Mouse (Mus musculus): ENCODE results near the gene Aldh1b1. TPM values are rescaled to one million over a fixed set of nuclear protein-coding genes. Genes with fewer than 3 reads are reported as not detected.

Aldh1b1 gene
- total RNA-seq (2015) (5.4 and 7.5 TPM in 2 replicates), total RNA-seq (2017) (21.9 and 28.6 TPM in 2 replicates)

DNA sequence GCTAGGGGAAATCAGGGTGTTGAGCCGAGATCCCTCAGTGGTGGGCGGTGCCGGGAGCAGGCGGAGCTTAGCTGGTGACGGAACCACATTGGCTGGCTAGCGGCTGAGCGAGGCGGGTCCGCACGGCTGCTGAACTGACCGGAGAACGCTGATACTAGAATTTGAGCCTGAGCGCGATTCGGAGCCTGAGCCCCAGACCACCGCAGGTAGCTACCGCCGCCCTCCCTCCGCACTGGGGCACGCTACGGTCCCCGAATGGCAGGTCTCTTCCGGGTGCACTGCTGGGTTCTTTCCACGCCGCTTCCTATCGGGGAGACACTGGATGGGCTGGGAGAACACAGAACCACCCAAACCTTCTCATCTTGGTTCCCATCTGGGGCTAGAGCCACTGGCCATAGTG lies at the start of gene Aldh1b1:
Gene Aldh1b1 (plus strand): TSS at position 59 of the 400 bp plus-strand sequence.
- ATAC-seq (replicated peaks; ENCODE audit: poor library complexity): peak; percentile 91

DNA sequence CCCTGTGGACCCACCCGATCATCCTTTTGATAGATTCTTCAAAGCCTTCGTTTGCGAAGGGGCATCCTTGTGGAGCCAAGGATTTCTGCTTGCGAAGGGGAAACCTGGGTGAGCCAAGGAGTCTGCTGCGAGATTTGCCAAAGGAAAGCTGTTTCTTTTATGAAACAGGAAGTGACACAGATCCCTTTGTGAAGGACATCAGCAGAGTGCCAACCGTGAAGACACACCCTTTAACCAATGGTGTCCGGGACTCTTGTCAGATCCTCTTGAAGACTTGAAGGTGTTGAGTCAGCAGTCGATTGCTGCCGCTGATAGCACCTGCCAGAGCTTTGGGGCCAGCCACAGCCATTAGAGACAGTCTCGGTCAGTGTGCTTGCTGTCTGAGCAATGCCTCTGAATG lies 49.4 kb upstream of the Aldh1b1 start:
- ATAC-seq (replicated peaks; ENCODE audit: poor library complexity): peak; percentile 40; the same call in 1 of the 2 replicates

DNA sequence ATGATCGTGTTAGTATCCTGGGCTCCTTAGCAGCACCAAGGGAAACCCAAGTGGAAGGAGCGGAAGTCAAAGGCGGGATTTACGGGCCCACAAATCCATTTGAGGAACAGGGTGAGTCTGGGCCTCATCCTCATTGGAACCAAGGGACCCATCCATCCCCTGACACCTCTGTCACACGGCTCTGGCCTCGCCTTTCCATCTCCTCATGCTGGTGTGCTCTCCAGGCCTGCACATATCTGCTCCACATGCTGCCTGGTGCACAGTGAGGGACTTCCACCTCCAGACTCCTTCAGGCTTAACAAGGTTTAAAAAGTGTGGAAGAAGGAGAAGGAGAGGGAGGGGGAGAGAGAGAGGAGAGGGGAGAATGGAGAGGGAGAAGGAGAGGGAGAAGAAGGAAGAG lies 48.3 kb upstream of the Aldh1b1 start:
- no peak for ATAC-seq (replicated peaks; ENCODE audit: poor library complexity)

DNA sequence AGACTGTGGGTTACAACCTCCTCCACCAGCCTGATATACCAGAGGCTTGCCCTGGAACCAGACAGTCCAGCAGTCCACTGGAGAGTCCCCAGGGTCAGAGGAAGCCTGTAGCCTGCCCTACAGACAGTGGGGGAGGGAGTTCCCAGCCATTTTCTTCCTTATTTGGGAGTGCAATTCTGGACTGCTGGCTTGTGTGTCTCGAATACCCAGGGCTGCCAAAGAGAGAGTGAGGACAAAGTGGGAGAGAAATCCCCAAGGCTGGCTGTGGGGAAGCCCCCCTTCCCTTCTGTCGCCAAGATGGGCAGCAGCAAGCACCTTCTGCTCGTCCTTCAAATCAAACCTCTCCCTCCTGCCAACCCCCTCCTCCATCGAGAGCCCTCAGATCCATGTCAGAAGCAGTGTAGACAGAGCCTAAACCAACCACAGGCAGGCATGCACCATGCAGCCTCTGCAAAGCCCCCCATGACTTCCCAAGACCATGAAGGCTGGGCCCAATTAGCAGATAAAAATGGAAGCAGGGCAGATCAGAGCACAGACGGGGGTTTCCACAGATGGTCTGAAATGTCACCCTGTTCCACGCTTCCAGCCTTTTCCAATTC lies 45.5 kb upstream of the Aldh1b1 start:
- no peak for ATAC-seq (replicated peaks; ENCODE audit: poor library complexity)

DNA sequence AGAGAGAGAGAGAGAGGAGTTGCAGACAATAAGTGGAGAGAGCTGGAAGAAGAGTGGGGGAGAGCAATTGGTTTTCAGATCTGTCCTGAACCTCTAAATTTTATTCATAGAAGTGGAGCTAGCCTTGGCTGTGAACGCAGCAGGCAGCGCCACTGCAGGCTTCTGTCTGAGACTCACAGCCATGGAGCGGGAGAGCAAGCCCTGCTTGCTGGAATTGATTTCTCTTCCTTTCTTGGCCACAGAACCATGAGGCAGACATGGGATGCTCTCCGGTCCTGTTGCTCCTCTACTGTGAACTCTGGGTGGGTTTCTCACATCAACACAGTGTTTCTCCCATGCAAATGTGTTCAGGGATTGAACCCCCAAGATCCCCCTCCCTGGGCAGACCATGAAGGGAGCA lies 44.7 kb upstream of the Aldh1b1 start:
- no peak for ATAC-seq (replicated peaks; ENCODE audit: poor library complexity)

DNA sequence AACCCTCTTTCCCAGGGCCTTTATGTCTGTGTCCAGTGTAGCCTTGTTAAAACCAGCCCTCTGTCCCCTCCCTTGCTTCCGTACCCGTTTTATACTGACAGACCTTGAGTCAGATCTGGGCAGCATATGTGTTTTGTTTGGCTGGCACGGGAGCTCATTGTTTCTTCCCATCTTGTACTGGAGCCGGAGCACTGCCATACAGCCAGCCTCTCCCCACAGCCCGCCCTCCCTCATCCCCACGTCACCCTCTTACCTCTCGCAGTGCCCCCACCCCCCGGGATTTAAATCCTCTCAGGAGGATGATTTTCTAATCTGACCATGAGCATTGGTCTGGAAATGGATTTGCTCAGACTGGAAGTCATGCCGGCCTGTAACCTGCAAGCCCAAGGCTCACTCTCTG lies 43.7 kb upstream of the Aldh1b1 start:
- no peak for ATAC-seq (replicated peaks; ENCODE audit: poor library complexity)

DNA sequence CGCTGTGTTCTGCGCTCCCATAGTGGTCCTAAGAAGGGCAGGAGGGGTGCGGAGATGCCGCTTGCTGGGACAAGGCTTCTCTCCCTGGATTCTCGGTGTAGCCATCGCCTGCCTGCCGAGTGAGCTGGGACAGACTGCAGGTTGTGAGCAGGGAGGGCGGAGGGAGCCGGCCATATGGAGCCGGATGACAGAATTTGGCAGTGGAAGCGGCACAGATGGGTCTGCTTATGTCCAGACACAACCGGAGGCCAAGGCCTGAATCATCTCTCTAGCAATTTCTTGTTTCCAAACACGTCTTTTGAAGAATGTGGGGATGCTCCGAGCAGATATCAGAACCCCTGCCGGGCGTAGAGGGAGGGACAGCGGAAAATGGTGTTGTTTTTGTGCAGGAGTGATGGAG lies 42.9 kb upstream of the Aldh1b1 start:
- no peak for ATAC-seq (replicated peaks; ENCODE audit: poor library complexity)

DNA sequence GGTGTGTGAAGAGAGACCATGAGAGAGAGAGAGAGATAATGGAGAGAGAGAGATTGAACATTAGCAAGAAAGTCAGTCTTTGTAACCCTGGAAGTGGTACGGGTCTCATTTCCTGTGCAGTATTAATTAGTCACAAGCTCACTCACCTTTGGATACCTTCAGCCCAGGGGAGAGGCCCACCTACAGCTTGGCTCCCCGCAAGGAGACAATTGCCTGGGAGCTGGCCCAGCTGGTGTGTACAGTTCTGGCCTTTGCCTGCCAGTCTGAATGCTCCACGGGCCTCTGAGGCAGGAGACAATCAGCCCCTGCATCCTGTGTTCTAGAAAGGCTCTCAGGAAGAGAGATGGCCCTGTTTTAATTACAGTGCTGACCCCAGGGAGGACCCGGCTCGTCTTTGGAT lies 40.9 kb upstream of the Aldh1b1 start:
- ATAC-seq (replicated peaks; ENCODE audit: poor library complexity): no peak

DNA sequence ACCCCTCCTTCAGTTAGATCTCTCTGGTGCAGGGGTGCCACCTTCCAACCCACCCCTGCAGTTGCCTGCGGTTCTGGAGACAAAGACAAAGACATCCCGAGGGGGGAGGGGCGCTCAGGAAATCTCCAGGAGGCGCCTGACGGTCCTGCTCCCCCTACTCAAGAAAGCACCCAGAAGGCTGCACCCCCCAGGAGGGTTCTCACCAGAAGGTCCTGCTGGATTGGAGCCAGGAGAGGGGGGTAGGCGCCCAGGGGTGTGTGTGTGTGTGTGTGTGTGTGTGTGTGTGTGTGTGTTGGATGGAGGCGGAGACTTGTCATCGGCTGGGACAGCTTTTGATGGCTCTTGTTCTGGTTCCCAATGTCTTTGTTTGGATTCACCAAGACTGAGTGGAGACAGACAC lies 39.4 kb upstream of the Aldh1b1 start:
- no peak for ATAC-seq (replicated peaks; ENCODE audit: poor library complexity)

DNA sequence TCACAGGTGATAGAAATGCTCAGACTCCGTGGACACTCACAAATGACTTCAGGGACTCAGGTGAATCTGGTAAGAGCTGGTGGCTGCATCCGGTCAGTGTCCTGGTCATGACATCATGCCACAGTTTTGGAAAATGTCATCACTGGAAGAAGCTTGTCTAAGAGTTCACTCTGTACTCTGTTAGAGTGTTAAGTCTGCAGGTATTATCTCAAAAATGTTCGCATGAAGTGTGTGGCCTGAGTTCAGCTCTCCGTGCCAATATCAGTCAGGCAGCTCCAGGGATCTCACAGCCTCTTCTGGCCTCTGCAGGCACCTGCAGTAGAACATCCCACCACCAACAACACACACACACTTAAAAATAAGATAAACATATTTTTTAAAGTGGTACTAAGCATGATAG lies 36.2 kb upstream of the Aldh1b1 start:
- no peak for ATAC-seq (replicated peaks; ENCODE audit: poor library complexity)

DNA sequence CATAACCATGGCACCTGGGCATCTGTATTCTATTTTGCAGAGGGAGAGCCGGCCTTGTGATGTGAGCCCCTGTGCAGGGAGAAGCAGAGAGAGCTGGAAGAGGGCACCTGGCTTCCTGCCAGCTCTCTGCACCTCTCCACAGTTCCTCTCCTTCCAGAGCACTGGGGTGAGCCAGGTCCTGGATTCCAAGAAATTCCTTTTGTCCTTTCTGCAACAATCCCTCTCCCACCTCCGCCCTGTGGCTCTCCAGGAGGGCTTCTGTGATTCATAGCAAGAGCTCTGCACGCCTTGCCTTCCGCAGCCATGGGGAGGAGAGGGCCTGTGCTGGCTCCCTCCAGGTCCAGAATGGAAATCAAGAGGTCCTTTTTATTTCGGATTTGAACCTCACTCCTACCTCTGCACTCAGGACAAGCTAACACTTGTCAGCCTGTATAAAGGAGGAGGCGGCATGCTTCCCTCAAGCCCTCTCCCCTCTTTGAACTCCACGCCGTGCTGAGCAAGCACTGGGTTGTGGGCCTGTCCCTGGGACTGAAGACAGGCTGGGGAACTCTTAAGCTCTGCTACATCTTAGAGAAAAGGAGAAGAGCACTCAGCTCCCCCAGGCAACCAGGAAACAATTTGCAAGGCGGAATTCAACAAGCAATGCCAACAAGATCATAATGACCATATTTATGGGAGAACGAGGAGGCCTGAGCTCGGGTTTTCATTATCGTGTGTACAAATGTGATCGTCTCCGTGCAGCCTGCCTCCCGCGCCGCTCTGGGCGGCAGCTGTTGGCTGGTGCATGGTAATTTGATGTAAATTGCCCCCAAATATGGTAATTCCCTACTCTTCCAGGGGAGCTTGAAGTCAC lies 35.3 kb upstream of the Aldh1b1 start:
- ATAC-seq (replicated peaks; ENCODE audit: poor library complexity): peak; percentile 21

DNA sequence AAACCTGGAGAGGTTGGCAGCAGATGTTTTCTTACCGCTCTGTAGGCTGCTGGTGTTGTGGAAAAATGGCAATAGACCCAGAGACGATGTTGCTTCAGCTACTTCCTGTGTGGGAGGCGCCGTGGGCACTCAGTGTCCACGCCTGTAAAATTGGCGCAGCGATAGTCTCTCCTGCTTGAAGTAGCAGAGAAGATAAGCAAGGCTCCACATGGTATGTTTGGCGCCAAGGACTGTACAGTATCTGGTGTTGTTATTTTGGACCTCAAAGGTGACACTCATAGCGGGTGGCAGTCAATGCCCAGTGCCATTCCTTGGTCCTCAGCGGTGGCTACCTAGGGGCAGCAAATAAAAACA lies 34.7 kb upstream of the Aldh1b1 start:
- ATAC-seq (replicated peaks; ENCODE audit: poor library complexity): peak; percentile 62

DNA sequence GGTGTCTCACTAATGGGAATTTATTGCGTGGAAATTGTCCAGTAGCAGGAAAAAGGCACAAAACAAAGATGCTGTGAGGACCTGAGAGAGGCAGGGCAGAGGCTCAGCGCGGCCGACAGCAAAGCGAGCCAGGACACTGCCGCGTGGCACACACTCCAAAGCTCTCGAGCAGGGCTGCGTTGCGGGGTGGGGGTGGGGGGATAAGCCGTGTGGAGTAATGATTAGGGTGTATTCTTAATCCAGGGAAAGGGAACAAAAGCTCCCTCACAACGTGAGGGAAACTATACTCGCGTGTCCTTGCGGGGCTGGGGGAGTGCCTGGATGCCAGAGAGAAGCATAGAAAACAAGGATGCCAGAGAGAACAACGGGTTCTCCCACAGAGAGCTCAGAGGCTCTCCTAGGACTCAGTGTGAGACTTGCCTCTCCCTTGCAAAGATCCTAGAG lies 33.7 kb upstream of the Aldh1b1 start:
- ATAC-seq (replicated peaks; ENCODE audit: poor library complexity): no peak

DNA sequence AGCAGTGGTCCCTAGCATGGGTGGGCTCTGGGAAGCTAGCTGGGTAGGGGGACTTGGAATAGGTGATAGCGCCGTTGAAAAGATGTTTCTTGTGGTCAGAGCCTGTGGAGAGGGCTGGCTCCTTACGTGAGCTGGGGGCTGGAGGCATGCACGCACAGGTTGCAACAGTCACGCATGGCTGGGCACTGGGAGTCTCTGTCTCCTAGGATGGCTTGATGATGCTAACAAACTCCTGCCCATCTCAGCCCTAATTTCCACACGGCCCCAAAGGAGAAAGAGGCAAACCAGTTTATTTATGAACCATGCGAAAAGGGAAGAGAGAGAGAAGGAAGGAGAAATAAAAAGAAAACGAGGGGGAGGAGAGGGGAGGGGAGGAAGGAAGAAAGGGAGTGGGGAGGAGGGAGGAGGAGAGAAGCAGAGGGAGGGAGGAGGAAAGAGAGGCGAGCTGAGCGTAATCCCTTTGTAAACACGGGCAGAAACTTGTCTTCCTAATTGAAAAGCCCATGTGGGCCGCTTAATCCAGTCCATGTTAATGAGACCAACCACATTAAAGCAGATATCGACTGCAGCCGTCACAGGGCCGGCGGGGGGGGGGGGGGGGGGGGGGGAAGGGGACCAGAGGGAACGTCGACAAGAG lies 33.1 kb upstream of the Aldh1b1 start:
- no peak for ATAC-seq (replicated peaks; ENCODE audit: poor library complexity)

DNA sequence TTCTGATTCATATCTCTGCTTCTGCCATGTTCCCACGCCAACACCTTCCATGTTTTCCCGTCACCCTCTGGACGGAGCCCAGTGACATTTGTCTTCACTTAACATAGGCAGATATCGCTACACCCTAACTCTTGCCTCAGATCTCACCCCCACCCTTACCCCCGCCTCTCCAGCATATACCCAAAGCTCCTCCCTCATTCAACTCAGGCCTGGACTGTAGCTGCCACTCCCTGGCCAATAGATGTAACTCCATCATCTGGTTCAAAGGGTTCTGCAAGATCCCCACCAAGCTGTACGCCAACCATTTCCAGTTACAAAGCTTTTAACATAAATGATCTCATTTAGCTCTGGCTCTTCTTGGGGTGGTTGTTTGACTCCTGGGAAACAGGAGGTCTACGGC lies 32.0 kb upstream of the Aldh1b1 start:
- no peak for ATAC-seq (replicated peaks; ENCODE audit: poor library complexity)

DNA sequence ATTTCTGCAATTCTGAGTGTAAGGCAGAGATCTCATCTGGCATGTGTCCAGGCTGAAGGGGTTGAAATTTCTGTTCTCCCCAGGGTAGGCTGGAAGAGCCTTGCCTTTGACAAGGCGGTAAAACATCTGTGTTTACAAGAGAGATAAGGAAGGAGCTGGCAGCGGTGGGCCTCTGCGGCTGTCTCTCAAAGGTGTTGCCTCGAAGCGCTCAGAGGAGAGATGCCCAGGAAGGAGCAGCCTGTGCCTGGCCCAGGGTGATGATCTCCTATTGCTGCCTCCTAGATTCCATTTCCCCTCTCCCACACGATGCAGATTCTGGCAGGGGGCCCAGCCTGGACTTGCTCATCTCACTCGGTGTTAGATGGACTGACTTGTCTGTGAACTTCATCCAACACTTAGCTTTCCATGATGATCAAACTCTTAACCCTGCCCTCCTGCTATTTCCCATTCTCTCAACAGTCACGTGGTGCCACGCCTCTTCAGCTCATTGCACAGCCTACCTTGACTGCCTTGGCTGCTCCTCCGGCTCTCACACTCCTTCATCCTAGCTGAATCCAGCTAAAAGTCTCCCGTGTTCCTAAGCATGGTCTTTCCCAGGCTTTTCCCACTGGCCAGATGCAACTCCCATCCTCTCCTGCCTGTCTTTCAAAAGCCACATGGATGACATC lies 30.8 kb upstream of the Aldh1b1 start:
- ATAC-seq (replicated peaks; ENCODE audit: poor library complexity): peak; percentile 51

DNA sequence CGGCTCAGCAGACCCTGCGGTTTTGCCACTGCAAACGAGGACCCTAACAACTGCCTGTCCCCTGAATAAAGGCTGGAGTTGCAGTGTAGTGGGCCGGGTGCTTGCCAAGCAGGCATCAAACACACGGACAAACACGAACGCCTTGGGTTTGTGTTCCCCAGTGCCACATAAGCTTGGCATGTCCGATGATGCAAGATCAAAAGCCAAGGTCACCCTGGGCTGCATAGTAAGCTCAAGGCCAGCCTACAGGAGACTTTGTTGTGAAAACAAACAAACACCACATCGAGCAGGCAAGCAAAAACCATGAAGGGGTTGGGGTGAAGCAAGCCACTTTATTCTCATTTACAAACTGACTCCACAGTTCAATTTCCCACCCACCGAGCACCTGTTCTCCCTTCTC lies 29.7 kb upstream of the Aldh1b1 start:
- no peak for ATAC-seq (replicated peaks; ENCODE audit: poor library complexity)

DNA sequence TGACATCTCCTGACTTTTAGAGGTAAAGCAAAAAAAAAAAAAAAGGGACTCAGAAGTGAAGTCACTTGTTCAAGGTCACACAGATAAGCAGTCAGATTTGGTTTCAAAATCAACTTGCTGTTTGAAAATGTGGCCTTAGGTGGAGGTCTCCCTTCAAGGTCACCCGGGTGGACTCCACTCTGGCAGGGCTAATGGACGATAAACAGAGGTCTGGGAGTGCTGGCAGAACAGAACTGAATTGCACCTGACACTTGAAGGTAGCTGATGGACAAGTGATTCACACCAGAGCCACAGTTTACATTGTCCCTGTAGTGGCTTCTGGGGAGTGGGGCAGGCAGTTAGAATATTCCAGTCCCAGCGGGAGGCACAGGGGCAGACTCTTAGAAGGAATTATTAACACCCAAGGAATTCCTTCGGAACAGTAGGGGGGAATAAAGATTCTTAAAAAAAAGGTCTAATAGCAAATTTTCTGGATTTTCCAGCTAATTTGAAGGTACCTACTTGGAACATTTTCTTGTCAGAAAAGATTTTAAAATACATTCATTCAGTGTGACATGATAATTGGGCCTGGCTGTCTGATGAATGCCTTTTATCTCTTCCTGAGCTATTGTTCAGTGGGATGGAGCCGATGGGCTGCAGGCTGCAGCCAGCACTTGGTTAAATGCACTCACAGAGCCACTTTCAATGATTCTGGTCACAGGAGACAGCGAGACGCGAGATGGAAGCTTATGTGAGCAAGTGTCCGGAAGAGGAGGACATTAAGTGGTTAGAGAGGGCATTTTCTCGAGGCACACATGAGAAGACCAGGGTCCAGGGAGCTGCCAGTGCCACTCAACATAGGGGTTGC lies 28.8 kb upstream of the Aldh1b1 start:
- no peak for ATAC-seq (replicated peaks; ENCODE audit: poor library complexity)

DNA sequence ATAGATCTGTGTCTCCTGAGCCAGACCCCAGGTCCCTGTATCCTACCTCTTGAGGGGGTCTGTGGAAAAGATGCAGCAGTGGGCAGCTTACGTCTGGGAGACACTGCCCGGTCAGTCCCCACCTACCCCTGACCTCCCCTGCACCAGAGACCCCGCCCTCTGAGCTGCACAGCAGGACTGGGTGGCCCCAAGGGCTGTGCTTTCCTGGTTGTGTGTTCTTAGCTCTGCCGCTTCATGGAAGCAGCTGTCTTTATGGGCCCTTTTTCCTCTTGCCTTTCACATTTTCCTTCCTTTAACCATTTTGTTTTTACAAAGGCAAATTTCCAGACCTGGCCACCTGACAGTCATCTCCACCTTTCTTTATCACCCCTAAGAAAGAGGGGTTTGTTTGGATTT lies 28.2 kb upstream of the Aldh1b1 start:
- no peak for ATAC-seq (replicated peaks; ENCODE audit: poor library complexity)

DNA sequence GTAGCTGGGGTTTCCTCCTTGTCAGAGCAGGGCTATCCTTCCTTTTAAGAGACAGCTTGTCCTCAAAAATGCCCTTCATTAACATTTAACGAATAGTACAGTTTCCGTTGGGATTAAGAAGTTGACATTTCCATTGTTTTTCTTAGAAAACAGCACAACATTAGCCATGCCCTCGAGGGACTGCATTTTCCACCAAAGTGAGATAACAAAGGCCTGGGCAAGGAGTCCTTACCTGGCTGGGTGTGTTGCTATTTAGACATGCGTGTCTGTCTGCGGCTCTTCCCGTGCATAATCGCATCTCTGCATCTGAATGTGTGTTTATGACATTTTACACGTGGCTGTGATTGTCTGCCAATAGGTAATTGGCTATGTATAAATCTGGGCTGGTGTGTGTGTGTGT lies 27.6 kb upstream of the Aldh1b1 start:
- ATAC-seq (replicated peaks; ENCODE audit: poor library complexity): no peak

DNA sequence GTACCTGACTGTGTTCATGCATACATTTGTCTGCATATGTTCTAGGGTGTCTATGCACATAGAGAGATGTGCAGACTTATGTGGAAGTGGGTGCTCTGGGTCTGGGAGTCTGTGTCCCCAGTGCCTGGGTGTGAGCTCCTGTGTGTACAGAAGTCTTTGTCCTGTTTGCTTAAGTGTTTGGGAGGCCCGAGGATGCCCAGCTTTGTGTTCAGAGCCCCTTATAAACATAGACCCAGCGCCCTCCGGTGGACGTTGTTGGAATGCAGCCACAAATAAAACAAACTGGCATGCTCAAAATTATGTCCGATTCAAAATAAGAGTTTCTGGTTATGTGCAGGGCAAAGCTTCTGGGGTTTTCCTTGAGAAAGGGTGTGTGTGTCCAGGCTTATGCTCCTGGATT lies 27.2 kb upstream of the Aldh1b1 start:
- ATAC-seq (replicated peaks; ENCODE audit: poor library complexity): peak; percentile 54
